Mouse (Mus musculus): ENCODE measurements at regions not wholly inside any gene's neighbourhood (a gene's known extent, or its start where the extent isn't known, plus 50 kb on each side); places are given as distances from the start of the nearest gene placed in this dataset.
"Not testable (repeated sequence)": the region's sequence is repeated elsewhere in the genome, so short reads cannot be mapped to it uniquely, and the experiment has no call there.

- 79% methylated on average over 1 of the region's 1 CpGs for WGBS
- H3K4me1 ChIP-seq, result no peaks in the 10 kb centered on the region
- H3K36me3 ChIP-seq, result no peaks in the 10 kb centered on the region
- H3K4me3 ChIP-seq, result no peak overlapping the region
- H3K27me3 ChIP-seq (ENCODE audit: low read depth, poor library complexity, severe bottlenecking), result no peaks in the 10 kb centered on the region
- no peaks in the 10 kb centered on the region for H3K9me3 ChIP-seq (replicated peaks)
- no peak overlapping the region for H3K27ac ChIP-seq (replicated peaks)
- no peak for DNase-seq (ENCODE audit: low spot score)
Measured at GRCm38 (mm10) chr7:138758386-138758785, 87.5 kb upstream of the Ppp2r2d start.

- Histone ChIP-seq H3K4me1 (no peaks in the 10 kb centered on the region), H3K9me3 (replicated peaks) (no peaks in the 10 kb centered on the region), H3K36me3 (no peaks in the 10 kb centered on the region), H3K4me3 (no peak overlapping the region), H3K27me3 (ENCODE audit: low read depth, poor library complexity, severe bottlenecking) (no peaks in the 10 kb centered on the region), H3K27ac (replicated peaks) (no peak overlapping the region)
- no peak for DNase-seq (ENCODE audit: low spot score)
- WGBS, result 82% methylated on average over 2 of the region's 2 CpGs
Measured at GRCm38 (mm10) chr7:138748442-138748841, 97.4 kb upstream of the Ppp2r2d start.

GRCm38 (mm10) chr7:138746616-138747015 is 99.3 kb upstream of the Ppp2r2d start:
- Histone ChIP-seq H3K36me3 (no peaks in the 10 kb centered on the region), H3K4me3 (no peak overlapping the region), H3K4me1 (no peaks in the 10 kb centered on the region), H3K9me3 (replicated peaks) (no peaks in the 10 kb centered on the region), H3K27ac (replicated peaks) (no peak overlapping the region), H3K27me3 (ENCODE audit: low read depth, poor library complexity, severe bottlenecking) (no peaks in the 10 kb centered on the region)
- no peak for DNase-seq (ENCODE audit: low spot score)
- 82% methylated on average over 8 of the region's 8 CpGs for WGBS

GRCm38 (mm10) chr7:138742516-138742845 is 103.4 kb upstream of the Ppp2r2d start:
- Histone ChIP-seq H3K36me3 (no peaks in the 10 kb centered on the region), H3K9me3 (replicated peaks) (no peaks in the 10 kb centered on the region), H3K4me3 (no peak overlapping the region), H3K27ac (replicated peaks) (no peak overlapping the region), H3K4me1 (no peaks in the 10 kb centered on the region), H3K27me3 (ENCODE audit: low read depth, poor library complexity, severe bottlenecking) (no peaks in the 10 kb centered on the region)
- no peak for DNase-seq (ENCODE audit: low spot score)
- 86% methylated on average over 4 of the region's 4 CpGs for WGBS

GRCm38 (mm10) chr7:138741816-138742515 is 103.9 kb upstream of the Ppp2r2d start:
- Histone ChIP-seq H3K27ac (replicated peaks) (no peak overlapping the region), H3K4me3 (no peak overlapping the region), H3K9me3 (replicated peaks) (no peaks in the 10 kb centered on the region), H3K4me1 (no peaks in the 10 kb centered on the region), H3K27me3 (ENCODE audit: low read depth, poor library complexity, severe bottlenecking) (no peaks in the 10 kb centered on the region), H3K36me3 (no peaks in the 10 kb centered on the region)
- DNase-seq (ENCODE audit: low spot score), result no peak
- WGBS, result 82% methylated on average over 7 of the region's 7 CpGs

GRCm38 (mm10) chr7:138734254-138734653 is 111.6 kb upstream of the Ppp2r2d start:
- no peaks in the 10 kb centered on the region for H3K36me3 ChIP-seq
- H3K27me3 ChIP-seq (ENCODE audit: low read depth, poor library complexity, severe bottlenecking), result no peaks in the 10 kb centered on the region
- no peak overlapping the region for H3K4me3 ChIP-seq
- no peaks in the 10 kb centered on the region for H3K4me1 ChIP-seq
- 29% methylated on average over 4 of the region's 4 CpGs for WGBS
- DNase-seq (ENCODE audit: low spot score), result peak; percentile 36
- H3K27ac ChIP-seq (replicated peaks), result no peak overlapping the region
- H3K9me3 ChIP-seq (replicated peaks), result no peaks in the 10 kb centered on the region

GRCm38 (mm10) chr7:138724829-138725228 is 121.0 kb upstream of the Ppp2r2d start:
- Histone ChIP-seq H3K4me3 (no peak overlapping the region), H3K9me3 (replicated peaks) (no peaks in the 10 kb centered on the region), H3K4me1 (no peaks in the 10 kb centered on the region), H3K36me3 (no peaks in the 10 kb centered on the region), H3K27me3 (ENCODE audit: low read depth, poor library complexity, severe bottlenecking) (no peaks in the 10 kb centered on the region), H3K27ac (replicated peaks) (no peak overlapping the region)
- no peak for DNase-seq (ENCODE audit: low spot score)
- 81% methylated on average over 2 of the region's 2 CpGs for WGBS

- no peak for DNase-seq (ENCODE audit: low spot score)
- 86% methylated on average over 5 of the region's 5 CpGs for WGBS
- no peak overlapping the region for H3K4me3 ChIP-seq
- H3K27me3 ChIP-seq (ENCODE audit: low read depth, poor library complexity, severe bottlenecking), result no peaks in the 10 kb centered on the region
- no peaks in the 10 kb centered on the region for H3K36me3 ChIP-seq
- H3K27ac ChIP-seq (replicated peaks), result no peak overlapping the region
- no peaks in the 10 kb centered on the region for H3K4me1 ChIP-seq
- H3K9me3 ChIP-seq (replicated peaks), result no peaks in the 10 kb centered on the region
Measured at GRCm38 (mm10) chr7:138719608-138720007, 126.3 kb upstream of the Ppp2r2d start.

GRCm38 (mm10) chr7:138719115-138719514 is 126.8 kb upstream of the Ppp2r2d start:
- no peaks in the 10 kb centered on the region for H3K9me3 ChIP-seq (replicated peaks)
- no peaks in the 10 kb centered on the region for H3K36me3 ChIP-seq
- H3K4me1 ChIP-seq, result no peaks in the 10 kb centered on the region
- no peaks in the 10 kb centered on the region for H3K27me3 ChIP-seq (ENCODE audit: low read depth, poor library complexity, severe bottlenecking)
- 71% methylated on average over 3 of the region's 3 CpGs for WGBS
- H3K27ac ChIP-seq (replicated peaks), result no peak overlapping the region
- no peak overlapping the region for H3K4me3 ChIP-seq
- DNase-seq (ENCODE audit: low spot score), result no peak

GRCm38 (mm10) chr7:138714731-138715130 is 131.1 kb upstream of the Ppp2r2d start:
- no peak overlapping the region for H3K27ac ChIP-seq (replicated peaks)
- H3K9me3 ChIP-seq (replicated peaks), result no peaks in the 10 kb centered on the region
- no peak for DNase-seq (ENCODE audit: low spot score)
- H3K4me3 ChIP-seq, result no peak overlapping the region
- H3K27me3 ChIP-seq (ENCODE audit: low read depth, poor library complexity, severe bottlenecking), result no peaks in the 10 kb centered on the region
- no peaks in the 10 kb centered on the region for H3K36me3 ChIP-seq
- WGBS, result 75% methylated on average over 1 of the region's 1 CpGs
- H3K4me1 ChIP-seq, result no peaks in the 10 kb centered on the region

- Histone ChIP-seq H3K9me3 (replicated peaks) (no peaks in the 10 kb centered on the region), H3K36me3 (no peaks in the 10 kb centered on the region), H3K27ac (replicated peaks) (no peak overlapping the region), H3K4me3 (no peak overlapping the region), H3K4me1 (no peaks in the 10 kb centered on the region), H3K27me3 (ENCODE audit: low read depth, poor library complexity, severe bottlenecking) (no peaks in the 10 kb centered on the region)
- no peak for DNase-seq (ENCODE audit: low spot score)
- WGBS, result 84% methylated on average over 6 of the region's 6 CpGs
Measured at GRCm38 (mm10) chr7:138708373-138708772, 137.5 kb upstream of the Ppp2r2d start.

- H3K4me3 ChIP-seq; H3K4me1 ChIP-seq; H3K27me3 ChIP-seq (ENCODE audit: low read depth, poor library complexity, severe bottlenecking); H3K27ac ChIP-seq (replicated peaks); DNase-seq (ENCODE audit: low spot score); H3K9me3 ChIP-seq (replicated peaks); H3K36me3 ChIP-seq: not testable (repeated sequence)
- WGBS, result 80% methylated on average over 1 of the region's 1 CpGs
Measured at GRCm38 (mm10) chr7:138699599-138699998, 146.3 kb upstream of the Ppp2r2d start.

- H3K4me1 ChIP-seq, result no peaks in the 10 kb centered on the region
- no peak overlapping the region for H3K27ac ChIP-seq (replicated peaks)
- no peaks in the 10 kb centered on the region for H3K27me3 ChIP-seq (ENCODE audit: low read depth, poor library complexity, severe bottlenecking)
- H3K36me3 ChIP-seq, result no peaks in the 10 kb centered on the region
- no peak for DNase-seq (ENCODE audit: low spot score)
- WGBS, result 92% methylated on average over 7 of the region's 7 CpGs
- H3K9me3 ChIP-seq (replicated peaks), result no peaks in the 10 kb centered on the region
- no peak overlapping the region for H3K4me3 ChIP-seq
Measured at GRCm38 (mm10) chr7:138682161-138682560, 163.7 kb upstream of the Ppp2r2d start.

GRCm38 (mm10) chr7:138680530-138680929 is 165.3 kb upstream of the Ppp2r2d start:
- WGBS, result 87% methylated on average over 5 of the region's 5 CpGs
- no peaks in the 10 kb centered on the region for H3K4me1 ChIP-seq
- H3K4me3 ChIP-seq, result no peak overlapping the region
- DNase-seq (ENCODE audit: low spot score), result no peak
- H3K27ac ChIP-seq (replicated peaks), result no peak overlapping the region
- no peaks in the 10 kb centered on the region for H3K36me3 ChIP-seq
- H3K27me3 ChIP-seq (ENCODE audit: low read depth, poor library complexity, severe bottlenecking), result no peaks in the 10 kb centered on the region
- no peaks in the 10 kb centered on the region for H3K9me3 ChIP-seq (replicated peaks)

Data from midbrain, embryonic 10.5 days (tissue).